Mouse (Mus musculus): ENCODE data around the gene Pygo2. TPM values are rescaled to one million over a fixed set of nuclear protein-coding genes. Genes with fewer than 3 reads are reported as not detected.

Pygo2 gene
- polyA plus RNA-seq, 2 experiments: 58.3 to 83.4 TPM

GRCm38 (mm10) chr3:89418861-89419250 lies 11.2 kb upstream of the Pygo2 start:
- Histone ChIP-seq H3K27me3 (ENCODE audit: control insufficient read depth, insufficient read depth, low read length) (no peaks in the 10 kb centered on the region), H3K9me3 (ENCODE audit: control insufficient read depth, low read length) (no peaks in the 10 kb centered on the region), H3K9ac (ENCODE audit: low read depth, low read length, severe bottlenecking) (peak overlapping the region; percentile 51), H3K4me3 (replicated peaks; ENCODE audit: low read length) (peak overlapping the region; percentile 61), H3K4me2 (replicated peaks; ENCODE audit: low read depth, low read length, severe bottlenecking) (peak overlapping the region; percentile 66), H3K27ac (replicated peaks; ENCODE audit: low read depth, low read length) (peak overlapping the region; percentile 90), H3K4me1 (ENCODE audit: control insufficient read depth, insufficient read depth, low read length) (peaks cover 31% of the 10 kb centered on the region), H3K36me3 (ENCODE audit: control insufficient read depth, insufficient read depth, low read length) (peaks cover 37% of the 10 kb centered on the region)
- peak; percentile 75 for DNase-seq (ENCODE audit: low spot score)
- WGBS: under 1% methylated on average over 16 of the region's 16 CpGs
- TF ChIP-seq POLR2A (IDR thresholded peaks at IDR 0.05; ENCODE audit: borderline replicate concordance, extremely low read depth, insufficient read depth, insufficient read length): 0 out of 2 replicates have a peak, but pooled peaks have one; percentile 6
- ATAC-seq (ENCODE audit: low FRiP score, low read depth): peak; percentile 6; the same call in 1 of the 2 replicates

GRCm38 (mm10) chr3:89419571-89419970 lies 10.4 kb upstream of the Pygo2 start:
- Histone ChIP-seq H3K4me1 (ENCODE audit: control insufficient read depth, insufficient read depth, low read length) (peaks cover 31% of the 10 kb centered on the region), H3K27ac (replicated peaks; ENCODE audit: low read depth, low read length) (peak overlapping the region; percentile 90), H3K4me2 (replicated peaks; ENCODE audit: low read depth, low read length, severe bottlenecking) (peak overlapping the region; percentile 66), H3K27me3 (ENCODE audit: control insufficient read depth, insufficient read depth, low read length) (no peaks in the 10 kb centered on the region), H3K9ac (ENCODE audit: low read depth, low read length, severe bottlenecking) (peak overlapping the region; percentile 51), H3K9me3 (ENCODE audit: control insufficient read depth, low read length) (no peaks in the 10 kb centered on the region), H3K36me3 (ENCODE audit: control insufficient read depth, insufficient read depth, low read length) (peaks cover 37% of the 10 kb centered on the region), H3K4me3 (replicated peaks; ENCODE audit: low read length) (peak overlapping the region; percentile 61)
- no peak for TF ChIP-seq POLR2A (IDR thresholded peaks at IDR 0.05; ENCODE audit: borderline replicate concordance, extremely low read depth, insufficient read depth, insufficient read length)
- ATAC-seq (ENCODE audit: low FRiP score, low read depth) (no peak), DNase-seq (ENCODE audit: low spot score) (peak; percentile 81)
- under 1% methylated on average over 9 of the region's 9 CpGs for WGBS

- peak overlapping the region; percentile 61 for H3K4me3 ChIP-seq (replicated peaks; ENCODE audit: low read length)
- H3K36me3 ChIP-seq (ENCODE audit: control insufficient read depth, insufficient read depth, low read length): peaks cover 37% of the 10 kb centered on the region
- peak overlapping the region; percentile 90 for H3K27ac ChIP-seq (replicated peaks; ENCODE audit: low read depth, low read length)
- no peak for DNase-seq (ENCODE audit: low spot score)
- no peaks in the 10 kb centered on the region for H3K9me3 ChIP-seq (ENCODE audit: control insufficient read depth, low read length)
- 10% methylated on average over 3 of the region's 3 CpGs for WGBS
- H3K4me1 ChIP-seq (ENCODE audit: control insufficient read depth, insufficient read depth, low read length): peaks cover 31% of the 10 kb centered on the region
- TF ChIP-seq POLR2A (IDR thresholded peaks at IDR 0.05; ENCODE audit: borderline replicate concordance, extremely low read depth, insufficient read depth, insufficient read length): no peak
- ATAC-seq (ENCODE audit: low FRiP score, low read depth): no peak
- peak overlapping the region; percentile 51 for H3K9ac ChIP-seq (ENCODE audit: low read depth, low read length, severe bottlenecking)
- H3K27me3 ChIP-seq (ENCODE audit: control insufficient read depth, insufficient read depth, low read length): no peaks in the 10 kb centered on the region
- H3K4me2 ChIP-seq (replicated peaks; ENCODE audit: low read depth, low read length, severe bottlenecking): peak overlapping the region; percentile 66
These were observed 10.0 kb upstream of the Pygo2 start for GRCm38 (mm10) chr3:89419981-89420380.

- H3K9ac ChIP-seq (ENCODE audit: low read depth, low read length, severe bottlenecking): peak overlapping the region; percentile 32; the same call in 1 of the 2 replicates
- no peak for TF ChIP-seq POLR2A (IDR thresholded peaks at IDR 0.05; ENCODE audit: borderline replicate concordance, extremely low read depth, insufficient read depth, insufficient read length)
- H3K4me2 ChIP-seq (replicated peaks; ENCODE audit: low read depth, low read length, severe bottlenecking): peak overlapping the region; percentile 66
- no peaks in the 10 kb centered on the region for H3K9me3 ChIP-seq (ENCODE audit: control insufficient read depth, low read length)
- H3K27me3 ChIP-seq (ENCODE audit: control insufficient read depth, insufficient read depth, low read length): no peaks in the 10 kb centered on the region
- H3K27ac ChIP-seq (replicated peaks; ENCODE audit: low read depth, low read length): peak overlapping the region; percentile 80
- 45% methylated on average over 2 of the region's 2 CpGs for WGBS
- H3K4me1 ChIP-seq (ENCODE audit: control insufficient read depth, insufficient read depth, low read length): peaks cover 31% of the 10 kb centered on the region
- no peak for ATAC-seq (ENCODE audit: low FRiP score, low read depth)
- peak overlapping the region; percentile 61 for H3K4me3 ChIP-seq (replicated peaks; ENCODE audit: low read length)
- H3K36me3 ChIP-seq (ENCODE audit: control insufficient read depth, insufficient read depth, low read length): peaks cover 37% of the 10 kb centered on the region
- DNase-seq (ENCODE audit: low spot score): no peak
These were observed 9.6 kb upstream of the Pygo2 start for GRCm38 (mm10) chr3:89420421-89420820.

GRCm38 (mm10) chr3:89421002-89421774 lies 8.8 kb upstream of the Pygo2 start:
- WGBS: 2% methylated on average over 11 of the region's 11 CpGs

More at GRCm38 (mm10) chr3:89421002-89421774, 8.8 kb upstream of the Pygo2 start:
- Histone ChIP-seq H3K9ac (ENCODE audit: low read depth, low read length, severe bottlenecking) (peak overlapping the region; percentile 65), H3K4me1 (ENCODE audit: control insufficient read depth, insufficient read depth, low read length) (peaks cover 31% of the 10 kb centered on the region), H3K4me3 (replicated peaks; ENCODE audit: low read length) (peak overlapping the region; percentile 61), H3K27ac (replicated peaks; ENCODE audit: low read depth, low read length) (peak overlapping the region; percentile 80), H3K36me3 (ENCODE audit: control insufficient read depth, insufficient read depth, low read length) (peaks cover 36% of the 10 kb centered on the region), H3K9me3 (ENCODE audit: control insufficient read depth, low read length) (no peaks in the 10 kb centered on the region), H3K4me2 (replicated peaks; ENCODE audit: low read depth, low read length, severe bottlenecking) (peak overlapping the region; percentile 66), H3K27me3 (ENCODE audit: control insufficient read depth, insufficient read depth, low read length) (no peaks in the 10 kb centered on the region)
- TF ChIP-seq POLR2A (IDR thresholded peaks at IDR 0.05; ENCODE audit: borderline replicate concordance, extremely low read depth, insufficient read depth, insufficient read length): no peak
- DNase-seq (ENCODE audit: low spot score) (peak; percentile 86), ATAC-seq (ENCODE audit: low FRiP score, low read depth) (peak; percentile 32)
